Mouse (Mus musculus): ENCODE results near the gene Uchl4.
"Not testable (repeated sequence)": the region's sequence is repeated elsewhere in the genome, so short reads cannot be mapped to it uniquely, and the experiment has no call there.

The Uchl4 gene

GRCm38 (mm10) chr9:64234768-64235435 is at the start of gene Uchl4:
Gene Uchl4 (plus strand): TSS chr9:64235201.
- DNase-seq (ENCODE audit: low spot score): no peak

GRCm38 (mm10) chr9:64193879-64194278 is 41.1 kb upstream of the Uchl4 start:
- DNase-seq (ENCODE audit: low spot score): no peak

- DNase-seq (ENCODE audit: low spot score): no peak
These were observed 39.4 kb upstream of the Uchl4 start for GRCm38 (mm10) chr9:64195554-64195953.

GRCm38 (mm10) chr9:64197524-64197923 is 37.5 kb upstream of the Uchl4 start:
- DNase-seq (ENCODE audit: low spot score): no peak

GRCm38 (mm10) chr9:64198068-64198762 is 36.8 kb upstream of the Uchl4 start:
- DNase-seq (ENCODE audit: low spot score): no peak

- DNase-seq (ENCODE audit: low spot score): not testable (repeated sequence)
These were observed 36.1 kb upstream of the Uchl4 start for GRCm38 (mm10) chr9:64198763-64199418.

GRCm38 (mm10) chr9:64199897-64200296 is 35.1 kb upstream of the Uchl4 start:
- no peak for DNase-seq (ENCODE audit: low spot score)

- DNase-seq (ENCODE audit: low spot score): no peak
These were observed 32.7 kb upstream of the Uchl4 start for GRCm38 (mm10) chr9:64202331-64202730.

GRCm38 (mm10) chr9:64202866-64203265 is 32.1 kb upstream of the Uchl4 start:
- DNase-seq (ENCODE audit: low spot score): no peak

- no peak for DNase-seq (ENCODE audit: low spot score)
These were observed 27.4 kb upstream of the Uchl4 start for GRCm38 (mm10) chr9:64207509-64208084.

GRCm38 (mm10) chr9:64214452-64214851 is 20.5 kb upstream of the Uchl4 start:
- DNase-seq (ENCODE audit: low spot score): no peak

- no peak for DNase-seq (ENCODE audit: low spot score)
These were observed 18.9 kb upstream of the Uchl4 start for GRCm38 (mm10) chr9:64216090-64216489.

- no peak for DNase-seq (ENCODE audit: low spot score)
These were observed 18.4 kb upstream of the Uchl4 start for GRCm38 (mm10) chr9:64216641-64217040.

GRCm38 (mm10) chr9:64217887-64218286 is 17.1 kb upstream of the Uchl4 start:
- no peak for DNase-seq (ENCODE audit: low spot score)

GRCm38 (mm10) chr9:64219305-64219704 is 15.7 kb upstream of the Uchl4 start:
- DNase-seq (ENCODE audit: low spot score): no peak

- no peak for DNase-seq (ENCODE audit: low spot score)
These were observed 15.1 kb upstream of the Uchl4 start for GRCm38 (mm10) chr9:64219772-64220420.

GRCm38 (mm10) chr9:64220603-64221002 is 14.4 kb upstream of the Uchl4 start:
- DNase-seq (ENCODE audit: low spot score): no peak

GRCm38 (mm10) chr9:64221480-64221879 is 13.5 kb upstream of the Uchl4 start:
- no peak for DNase-seq (ENCODE audit: low spot score)

- DNase-seq (ENCODE audit: low spot score): no peak
These were observed 12.9 kb upstream of the Uchl4 start for GRCm38 (mm10) chr9:64222098-64222497.

GRCm38 (mm10) chr9:64225805-64226204 is 9.2 kb upstream of the Uchl4 start:
- no peak for DNase-seq (ENCODE audit: low spot score)

- DNase-seq (ENCODE audit: low spot score): no peak
These were observed 7.3 kb upstream of the Uchl4 start for GRCm38 (mm10) chr9:64227736-64228135.

- DNase-seq (ENCODE audit: low spot score): no peak
These were observed 6.0 kb upstream of the Uchl4 start for GRCm38 (mm10) chr9:64228972-64229371.

Data from embryo, embryonic 10 days (tissue).